Mouse (Mus musculus): Measurements from ENCODE around the gene Zfp429.
"Not testable (repeated sequence)": the region's sequence is repeated elsewhere in the genome, so short reads cannot be mapped to it uniquely, and the experiment has no call there.

The Zfp429 gene

GRCm38 (mm10) chr13:67399183-67399903 is at the start of gene Zfp429:
TSS of gene Zfp429 (minus strand) at chr13:67399819.
- DNase-seq (ENCODE audit: low spot score in 2 of 2), result peak; percentile 78 to 82

- DNase-seq (ENCODE audit: low spot score in 2 of 2), result not testable (repeated sequence)
Observed at GRCm38 (mm10) chr13:67437095-67437494, 37.5 kb upstream of the Zfp429 start.

GRCm38 (mm10) chr13:67428116-67428515 is 28.5 kb upstream of the Zfp429 start:
- DNase-seq (ENCODE audit: low spot score in 2 of 2), result no peak

GRCm38 (mm10) chr13:67425699-67426098 is 26.1 kb upstream of the Zfp429 start:
- not testable (repeated sequence) for DNase-seq (ENCODE audit: low spot score in 2 of 2)

GRCm38 (mm10) chr13:67422532-67422931 is 22.9 kb upstream of the Zfp429 start:
- DNase-seq (ENCODE audit: low spot score in 2 of 2), result not testable (repeated sequence)

GRCm38 (mm10) chr13:67421207-67421857 is 21.7 kb upstream of the Zfp429 start, which contains the start of gene Zfp459:
TSS of gene Zfp459 (minus strand) at chr13:67421418.
- peak; percentile 16 to 42 for DNase-seq (ENCODE audit: low spot score in 2 of 2)

- DNase-seq (ENCODE audit: low spot score in 2 of 2), result no peak
Observed at GRCm38 (mm10) chr13:67420558-67421206, 21.1 kb upstream of the Zfp429 start.

- DNase-seq (ENCODE audit: low spot score in 2 of 2), result no peak
Observed at GRCm38 (mm10) chr13:67416811-67417210, 17.2 kb upstream of the Zfp429 start.

- DNase-seq (ENCODE audit: low spot score in 2 of 2), result no peak
Observed at GRCm38 (mm10) chr13:67415759-67416158, 16.1 kb upstream of the Zfp429 start.

GRCm38 (mm10) chr13:67413634-67414033 is 14.0 kb upstream of the Zfp429 start:
- DNase-seq (ENCODE audit: low spot score in 2 of 2), result not testable (repeated sequence)

- not testable (repeated sequence) for DNase-seq (ENCODE audit: low spot score in 2 of 2)
Observed at GRCm38 (mm10) chr13:67376255-67376654, 23.4 kb downstream of the Zfp429 start.

GRCm38 (mm10) chr13:67375050-67375911 is 24.3 kb downstream of the Zfp429 start, which contains the start of the genes Gm28041 and Zfp456:
TSS of gene Gm28041 (minus strand) at chr13:67375733.
TSS of gene Zfp456 (minus strand) at chr13:67375810.
- DNase-seq (ENCODE audit: low spot score in 2 of 2), result peak; percentile 85 to 87

GRCm38 (mm10) chr13:67360131-67360744 is 39.4 kb downstream of the Zfp429 start, which contains the start of the genes Gm28044 and Zfp953:
TSS of gene Gm28044 (minus strand) at chr13:67360536.
TSS of gene Zfp953 (minus strand) at chr13:67360605.
- DNase-seq (ENCODE audit: low spot score in 2 of 2), result peak; percentile 84 to 87

GRCm38 (mm10) chr13:67351854-67352253 is 47.8 kb downstream of the Zfp429 start:
- no peak for DNase-seq (ENCODE audit: low spot score in 2 of 2)

GRCm38 (mm10) chr13:67343422-67343821 is 56.2 kb downstream of the Zfp429 start:
- no peak for DNase-seq (ENCODE audit: low spot score in 2 of 2)
